Mouse (Mus musculus): ENCODE measurements around the gene Hoxb3.

Gene Hoxb3

GRCm38 (mm10) chr11:96288455-96289221 is 34.5 kb upstream of the Hoxb3 start:
- WGBS = 17% methylated on average over 1 of the region's 1 CpGs

GRCm38 (mm10) chr11:96289293-96289692 is 33.8 kb upstream of the Hoxb3 start:
- 8% methylated on average over 21 of the region's 21 CpGs for WGBS

DNA sequence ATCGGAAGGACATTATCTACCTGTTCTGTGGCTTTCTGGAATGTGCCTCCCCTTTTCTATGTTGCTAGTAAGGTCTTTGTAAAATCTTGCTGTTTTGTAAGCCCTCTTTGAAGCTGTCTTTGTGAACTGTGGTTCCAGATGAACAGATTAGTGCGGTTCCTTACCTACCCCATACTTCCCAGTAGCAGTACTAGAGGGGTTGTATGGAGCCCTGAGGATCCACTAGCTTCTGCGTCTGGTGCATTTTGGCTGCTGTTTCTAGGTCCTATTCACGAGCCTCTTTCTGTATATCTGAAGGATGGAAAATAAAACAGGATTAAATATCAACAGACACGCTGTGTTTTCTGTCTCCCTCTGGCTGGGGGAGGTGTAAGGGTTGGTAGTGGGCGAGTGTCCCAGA is 33.3 kb upstream of the Hoxb3 start:
- 9% methylated on average over 6 of the region's 6 CpGs for WGBS

DNA sequence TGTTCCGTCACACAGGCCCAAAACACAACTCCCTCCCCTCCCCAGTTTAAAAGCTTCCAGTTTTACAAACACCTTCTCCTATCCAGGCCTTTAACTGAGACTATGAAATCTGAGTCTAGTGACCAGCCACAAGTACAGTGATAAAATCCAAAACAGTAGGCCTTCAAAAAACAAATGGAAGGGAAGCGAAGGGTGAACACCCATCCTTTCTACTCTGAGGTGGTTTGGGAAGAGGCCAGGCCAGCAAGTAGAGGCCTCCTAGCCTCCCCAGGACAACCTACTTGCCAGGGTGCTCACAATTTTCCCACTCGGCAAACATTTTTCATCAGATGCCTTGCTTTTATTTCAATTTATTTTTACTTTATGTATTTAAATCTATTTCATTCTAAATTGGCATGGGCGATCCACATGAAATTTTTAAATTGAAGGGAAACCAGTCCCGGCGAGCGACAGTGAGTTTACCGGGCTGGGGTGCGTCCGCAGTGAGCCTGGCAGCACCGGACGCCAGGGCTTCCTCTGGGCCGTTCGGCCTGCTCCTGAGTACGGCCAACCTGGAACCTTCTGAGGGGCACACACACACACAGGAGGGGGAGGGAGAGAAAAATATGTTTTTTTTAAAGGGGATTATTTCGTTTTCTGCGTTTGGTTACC is 32.3 kb upstream of the Hoxb3 start:
- 8% methylated on average over 17 of the region's 17 CpGs for WGBS

DNA sequence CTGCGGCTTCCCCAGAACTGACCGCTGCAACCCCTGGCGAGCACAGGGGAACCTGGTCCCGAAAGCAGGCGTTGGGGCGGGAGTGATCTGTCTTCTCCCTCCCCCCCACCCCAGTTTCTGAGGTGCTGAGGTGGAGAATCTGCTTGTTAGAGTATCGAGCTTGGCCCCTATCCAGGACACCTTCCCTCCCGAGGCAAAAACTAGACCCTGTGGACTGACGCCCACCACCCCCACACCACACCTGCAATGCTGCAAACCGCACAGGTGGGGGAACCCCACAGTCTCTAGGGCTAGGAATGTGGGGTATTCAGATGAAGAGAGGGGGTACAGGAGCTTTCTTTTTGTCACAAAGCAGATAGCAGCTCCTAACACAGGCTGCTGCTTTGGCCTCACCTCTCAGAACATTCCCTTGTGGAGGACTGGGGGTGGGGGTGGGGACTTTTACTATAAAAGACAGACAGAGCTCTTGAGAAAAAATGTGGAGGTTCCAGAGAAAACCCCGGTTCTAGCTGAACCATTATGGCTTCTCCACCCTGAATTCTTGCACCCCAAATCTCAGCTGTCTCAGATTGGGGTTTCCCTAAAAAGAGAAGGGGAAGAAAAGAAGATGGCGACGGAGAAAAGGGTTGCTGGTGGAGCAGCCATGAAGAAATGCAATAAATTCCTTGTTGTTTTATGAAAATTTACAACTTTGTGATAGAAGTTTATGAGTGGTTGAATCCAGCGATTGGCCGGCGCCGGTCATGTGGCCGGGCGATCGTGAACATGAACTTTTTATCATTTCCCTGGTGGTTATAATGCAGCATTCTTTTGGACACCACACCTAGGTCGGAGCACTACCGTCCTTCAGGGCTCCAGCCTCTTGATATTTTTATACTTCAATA is 31.2 kb upstream of the Hoxb3 start, which contains the start of gene Hoxb6:
Gene Hoxb6, plus strand, starts transcription at position 796 of the 884 bp plus-strand sequence.
- WGBS = 3% methylated on average over 22 of the region's 22 CpGs

DNA sequence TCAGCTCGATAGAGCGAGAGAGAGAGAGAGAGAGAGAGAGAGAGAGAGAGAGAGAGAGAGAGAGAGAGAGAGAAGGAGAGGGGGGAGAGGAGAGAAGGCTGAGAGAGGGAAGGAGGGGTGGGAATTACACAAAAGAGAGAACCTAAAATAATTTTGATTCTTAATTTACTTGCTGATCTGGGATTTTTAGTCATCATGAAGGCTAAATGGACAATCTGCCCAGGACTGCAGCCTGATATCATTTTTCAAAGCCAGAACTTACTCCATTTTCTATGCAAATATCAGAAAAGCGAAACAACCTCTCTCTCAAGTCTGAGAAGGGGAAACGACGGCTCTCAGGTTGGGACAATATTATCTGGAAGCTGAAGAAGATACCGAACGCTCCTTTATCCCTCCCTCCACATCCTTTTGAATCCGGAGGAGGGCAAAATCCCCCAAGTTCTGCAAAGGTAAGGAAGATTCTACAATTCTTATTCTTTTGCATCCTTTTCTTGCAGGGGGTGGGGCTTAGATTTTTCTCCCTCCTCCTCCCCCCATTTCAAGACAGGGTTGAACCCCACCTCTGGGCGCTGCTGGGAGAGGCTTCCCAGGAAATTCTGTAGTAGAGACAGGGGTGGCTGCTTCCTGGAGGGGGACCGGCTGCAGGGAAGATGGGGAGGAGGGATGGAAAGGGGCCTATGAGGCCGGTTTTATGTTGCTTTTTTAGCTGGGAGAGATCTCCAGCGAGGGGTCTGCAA is 30.4 kb upstream of the Hoxb3 start:
- 3% methylated on average over 12 of the region's 12 CpGs for WGBS

DNA sequence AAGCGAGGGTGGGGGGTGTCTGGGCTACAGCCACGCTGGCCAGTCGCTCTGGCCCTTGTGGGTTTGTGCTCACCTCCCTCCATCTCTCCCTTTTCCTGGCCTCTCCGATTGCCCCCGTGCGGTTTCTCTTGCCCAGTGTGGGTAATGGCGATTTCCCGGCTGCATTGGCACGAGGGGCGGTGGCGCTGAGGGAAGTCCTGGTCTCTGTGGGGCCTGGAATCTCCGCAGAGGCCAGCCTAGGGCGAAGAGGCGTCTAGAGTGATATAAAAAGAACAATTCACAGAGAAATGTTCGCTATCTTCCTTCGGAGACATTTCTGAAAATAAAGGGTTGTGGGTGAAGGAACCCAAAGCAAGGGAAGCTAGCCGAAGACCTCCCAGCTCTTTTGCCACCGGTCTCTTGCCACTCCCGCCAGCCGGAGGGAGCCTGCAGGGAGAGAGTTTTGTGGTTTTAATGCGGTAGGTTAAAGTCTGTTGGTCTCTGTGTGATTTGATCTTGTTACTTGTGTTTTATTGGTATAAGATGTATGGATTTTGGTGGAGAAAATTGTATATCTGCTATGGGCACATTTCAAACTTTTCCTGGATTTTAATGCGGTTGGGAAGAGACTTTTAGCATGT is 29.7 kb upstream of the Hoxb3 start:
- WGBS = 2% methylated on average over 22 of the region's 22 CpGs

DNA sequence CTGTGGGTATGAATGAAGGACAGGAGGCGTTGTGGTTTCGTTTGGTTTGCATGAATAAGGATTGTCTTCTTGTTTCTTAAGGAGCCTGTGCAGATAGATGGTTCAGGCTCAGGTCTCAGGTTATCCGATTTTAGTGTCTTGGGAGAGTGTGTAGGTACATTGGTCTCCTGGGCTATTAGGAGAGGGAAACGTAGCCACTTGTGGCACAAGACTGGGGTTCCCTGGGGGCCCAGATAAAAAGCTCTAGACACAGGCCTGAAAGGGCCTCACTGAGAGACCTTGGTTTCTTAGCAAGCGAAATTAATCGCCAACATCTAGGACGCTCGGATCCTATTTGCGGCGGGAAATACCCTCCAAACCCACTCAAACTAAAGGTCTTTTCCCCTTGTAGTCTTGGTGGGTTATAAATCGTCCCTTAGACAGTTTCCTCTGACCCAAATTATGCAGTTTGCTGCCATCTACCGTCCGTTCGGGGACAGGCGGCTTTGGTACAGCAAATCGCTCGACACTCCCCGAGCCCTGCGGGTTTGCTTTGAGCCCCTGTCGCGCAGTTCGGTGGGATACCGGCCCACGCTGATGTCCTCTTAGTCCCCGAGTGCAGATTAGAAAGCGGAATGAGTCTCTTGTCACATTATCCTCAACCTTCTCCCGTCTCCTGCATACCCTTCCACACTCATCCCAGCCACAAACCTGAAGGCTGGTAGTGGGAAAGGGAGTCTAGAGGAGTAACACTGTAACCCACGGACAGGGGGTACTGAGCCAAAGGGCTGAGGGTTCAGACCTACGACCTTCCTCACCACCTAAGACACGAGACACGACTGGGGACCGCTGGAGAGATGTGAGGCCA is 28.7 kb upstream of the Hoxb3 start:
- WGBS = 1% methylated on average over 32 of the region's 32 CpGs

DNA sequence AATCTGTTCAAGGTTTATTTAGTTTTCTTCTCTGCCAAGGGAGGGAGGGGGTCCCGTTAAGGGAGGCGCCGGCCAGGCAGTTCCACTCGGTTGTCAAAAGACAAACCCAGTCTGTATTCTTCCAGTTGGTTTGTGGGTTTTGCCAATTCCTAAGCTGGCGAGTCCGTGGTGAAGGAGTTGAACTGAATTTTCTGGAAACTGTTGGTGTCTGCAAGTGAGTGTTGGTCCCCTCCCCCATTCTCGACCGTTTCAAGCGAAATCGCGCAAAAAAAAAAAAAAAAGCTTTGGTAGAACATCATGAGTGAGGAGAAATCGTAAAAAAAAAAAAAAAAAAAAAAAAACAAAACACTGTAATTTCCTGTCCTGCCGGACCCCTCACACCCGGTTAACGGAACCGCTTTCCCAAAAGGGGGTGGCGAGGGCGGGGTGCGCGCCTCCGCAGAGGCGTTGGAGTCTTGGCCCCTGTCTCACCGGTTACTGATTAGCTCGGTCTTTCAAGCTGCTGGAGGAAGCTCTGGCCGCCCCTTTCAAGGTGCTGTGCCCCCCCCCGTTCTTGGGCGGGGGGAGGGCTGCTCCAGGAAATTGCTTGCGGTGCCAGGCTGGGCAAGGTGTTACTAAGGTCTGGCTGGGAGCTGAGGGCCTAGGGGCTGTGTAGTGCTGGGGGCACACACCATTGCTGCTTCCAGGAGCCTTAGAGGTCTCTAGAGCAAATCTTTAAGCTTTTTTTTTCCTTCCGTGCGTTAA is 27.9 kb upstream of the Hoxb3 start:
- WGBS = under 1% methylated on average over 30 of the region's 30 CpGs

DNA sequence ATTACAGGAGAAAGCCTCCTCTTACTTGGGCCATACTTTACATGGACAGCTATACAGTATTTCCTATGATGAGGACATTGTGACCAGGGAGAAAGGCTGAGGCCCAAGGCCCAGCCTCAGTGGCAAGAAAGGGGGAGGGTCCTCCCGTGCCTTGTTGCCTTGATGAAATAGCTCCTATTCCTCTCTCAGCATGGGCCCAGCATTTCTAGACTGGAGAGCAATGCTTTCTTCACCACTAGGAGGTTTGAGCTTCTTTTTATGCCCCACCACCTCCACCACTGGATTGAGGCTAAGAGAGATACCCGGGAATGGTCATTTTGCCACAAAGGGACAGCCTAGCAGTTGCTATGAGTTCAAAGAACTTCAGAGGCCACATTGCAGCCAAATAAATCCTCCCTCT is 26.1 kb upstream of the Hoxb3 start:
- 3% methylated on average over 2 of the region's 2 CpGs for WGBS

- WGBS = 3% methylated on average over 3 of the region's 3 CpGs
Observed at GRCm38 (mm10) chr11:96297428-96297827, 25.7 kb upstream of the Hoxb3 start.

DNA sequence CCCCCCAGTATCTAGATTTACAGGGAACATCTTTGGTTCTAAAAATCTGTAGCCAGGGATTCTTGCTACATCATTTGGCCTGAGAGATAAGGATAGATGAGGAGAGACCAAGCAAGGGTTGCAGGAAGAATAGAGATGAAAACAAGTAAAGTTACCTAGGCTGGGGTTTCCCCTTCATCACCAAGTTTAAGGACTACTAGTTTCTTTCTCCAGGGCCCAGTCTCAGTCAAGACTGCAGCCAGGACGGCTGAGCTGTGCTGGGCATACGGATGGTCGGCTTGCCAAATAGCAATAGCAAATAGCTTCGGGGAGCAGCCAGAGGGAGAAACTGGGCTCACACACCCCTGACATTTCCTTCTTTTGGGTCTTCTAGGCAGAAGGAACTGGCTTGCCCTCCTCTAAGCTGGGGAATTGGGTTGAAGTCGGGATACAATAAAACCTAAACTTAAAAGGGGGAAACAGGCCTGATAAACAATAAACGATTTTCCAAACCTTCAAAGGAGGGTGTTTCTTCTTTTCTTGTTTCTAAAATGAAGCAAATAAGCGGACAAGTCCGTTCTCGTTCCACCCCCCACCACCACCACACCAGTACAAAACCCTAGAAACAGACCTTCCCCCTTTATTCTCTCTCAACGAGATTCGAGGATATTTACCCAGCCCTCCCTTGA is 25.0 kb upstream of the Hoxb3 start:
- 6% methylated on average over 11 of the region's 11 CpGs for WGBS

DNA sequence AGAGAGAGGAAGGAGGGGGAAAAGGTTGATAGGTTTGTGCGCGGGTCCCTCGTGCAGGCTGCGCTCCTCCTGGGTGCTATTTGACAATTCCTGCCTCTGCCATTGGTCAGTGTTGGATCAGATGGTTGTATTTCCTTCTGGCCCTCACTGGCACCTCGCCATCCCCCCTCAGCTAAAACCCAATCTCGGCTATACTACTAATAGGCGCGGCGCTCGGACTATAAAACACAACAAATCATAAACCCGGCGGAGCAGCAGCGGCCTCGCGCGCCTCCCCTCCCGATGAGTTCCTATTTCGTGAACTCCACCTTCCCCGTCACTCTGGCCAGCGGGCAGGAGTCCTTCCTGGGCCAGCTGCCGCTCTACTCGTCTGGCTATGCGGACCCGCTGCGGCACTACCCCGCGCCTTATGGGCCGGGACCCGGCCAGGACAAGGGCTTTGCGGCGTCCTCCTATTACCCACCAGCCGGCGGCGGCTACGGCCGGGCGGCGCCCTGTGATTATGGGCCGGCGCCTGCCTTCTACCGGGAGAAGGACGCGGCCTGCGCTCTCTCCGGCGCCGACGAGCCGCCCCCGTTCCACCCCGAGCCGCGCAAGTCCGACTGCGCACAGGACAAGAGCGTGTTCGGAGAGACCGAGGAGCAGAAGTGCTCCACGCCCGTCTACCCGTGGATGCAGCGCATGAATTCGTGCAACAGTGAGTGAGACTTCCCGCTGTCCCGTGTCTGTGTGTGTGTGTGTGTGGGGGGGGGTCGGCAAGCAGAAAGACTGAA is 24.0 kb upstream of the Hoxb3 start:
- WGBS = 2% methylated on average over 66 of the region's 66 CpGs

GRCm38 (mm10) chr11:96299781-96300180 is 23.3 kb upstream of the Hoxb3 start:
- WGBS = 3% methylated on average over 9 of the region's 9 CpGs

- WGBS = 2% methylated on average over 35 of the region's 35 CpGs
Observed at GRCm38 (mm10) chr11:96300354-96301063, 22.6 kb upstream of the Hoxb3 start.

GRCm38 (mm10) chr11:96301064-96301431 is 22.1 kb upstream of the Hoxb3 start:
- WGBS = 5% methylated on average over 10 of the region's 10 CpGs

DNA sequence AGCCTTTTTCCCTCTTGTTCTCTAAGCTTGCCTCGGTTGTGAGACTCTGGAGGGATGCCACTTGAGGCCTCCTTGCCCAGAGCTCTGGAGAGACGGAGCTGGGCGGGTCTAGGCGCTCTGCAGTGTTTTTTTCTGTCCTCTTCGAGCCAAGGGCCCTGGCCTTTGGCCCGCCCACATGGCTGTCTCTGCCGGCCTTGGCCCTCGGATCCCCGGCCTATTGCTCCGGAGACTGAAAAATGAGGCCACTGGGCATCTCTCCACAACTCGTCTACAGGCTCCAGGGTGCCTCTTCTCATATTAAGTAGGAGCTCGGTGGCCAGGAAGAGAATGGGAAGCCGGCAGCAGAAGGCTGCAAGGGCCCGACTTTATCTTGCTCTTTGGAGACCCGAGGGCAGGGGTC is 21.3 kb upstream of the Hoxb3 start:
- WGBS = under 1% methylated on average over 15 of the region's 15 CpGs
